Mouse (Mus musculus): ENCODE data around the gene Olfr434.

DNA sequence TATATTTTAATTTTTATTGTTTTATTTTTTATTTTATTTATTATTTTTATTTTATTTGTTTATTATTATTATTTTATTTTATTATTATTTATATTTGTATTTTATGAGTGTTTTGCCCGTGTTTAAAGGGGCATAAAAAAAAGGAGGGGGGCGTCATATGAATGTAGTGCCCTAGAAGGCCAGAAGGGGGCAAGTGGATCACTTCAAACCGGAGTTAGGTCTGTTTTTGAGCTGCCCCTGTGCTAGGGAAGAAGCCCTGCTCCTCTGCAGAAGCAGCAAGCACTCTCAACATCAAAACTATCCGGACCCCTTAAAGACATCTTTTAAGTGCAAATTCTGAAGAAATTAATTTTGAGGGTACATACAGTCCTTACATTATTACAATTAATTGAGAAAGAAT, 29.2 kb downstream of the Olfr434 start:
- TF ChIP-seq CTCF (IDR thresholded peaks at IDR 0.05; ENCODE audit: borderline replicate concordance, control insufficient read depth, extremely low read depth, insufficient read depth, low read length, poor library complexity) (no peak), POLR2A (IDR thresholded peaks at IDR 0.05; ENCODE audit: control insufficient read depth, extremely low read depth, insufficient read depth, low read length, poor library complexity) (no peak)
